Mouse (Mus musculus): Measurements from ENCODE around the gene Pla2g5. TPM values are rescaled to one million over a fixed set of nuclear protein-coding genes. Genes with fewer than 3 reads are reported as not detected.

Gene Pla2g5
- polyA plus RNA-seq, 1 experiment from 2014 or later, result not detected

DNA sequence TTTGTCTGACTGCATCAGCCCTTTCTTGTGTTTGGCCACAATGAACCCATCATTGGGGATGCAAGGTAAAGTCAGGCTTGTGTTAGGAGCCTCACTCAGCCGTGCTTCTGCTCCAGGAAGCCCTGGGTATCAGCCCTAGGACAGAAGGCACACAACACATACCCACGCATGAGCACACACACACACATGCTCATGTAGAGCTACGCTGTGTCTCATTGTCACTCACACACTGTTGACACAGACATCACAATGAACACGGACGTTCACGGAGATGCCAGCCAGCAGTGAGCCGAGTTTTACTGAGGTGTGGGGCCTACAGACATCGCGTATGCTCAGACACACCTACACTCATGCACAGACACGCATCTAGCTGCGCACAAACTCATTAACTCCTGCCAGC, 107.3 kb downstream of the Pla2g5 start:
- Histone ChIP-seq H3K4me3 (ENCODE audit: low read depth, low read length) (no peak overlapping the region), H3K36me3 (replicated peaks; ENCODE audit: insufficient read depth, low read length) (no peaks in the 10 kb centered on the region), H3K9ac (replicated peaks) (no peak overlapping the region), H3K9me3 (ENCODE audit: low read length) (no peaks in the 10 kb centered on the region), H3K4me1 (ENCODE audit: insufficient read depth) (no peaks in the 10 kb centered on the region), H3K27me3 (ENCODE audit: insufficient read depth, low read length) (no peaks in the 10 kb centered on the region), H3K27ac (ENCODE audit: low read depth) (no peak overlapping the region), H3K4me2 (ENCODE audit: low read depth, low read length) (no peak overlapping the region)
- WGBS (ENCODE audit: insufficient replicate concordance), result 80% methylated on average over 11 of the region's 11 CpGs
- DNase-seq, result no peak
- no peak for TF ChIP-seq CTCF (IDR thresholded peaks at IDR 0.05; ENCODE audit: low read depth)
- no peak for TF ChIP-seq EP300 (IDR thresholded peaks at IDR 0.05; ENCODE audit: low read depth)
- ATAC-seq, result no peak

GRCm38 (mm10) chr4:138755439-138755838, 107.8 kb downstream of the Pla2g5 start:
- no peaks in the 10 kb centered on the region; the same call in 1 of the 2 replicates for H3K27me3 ChIP-seq (ENCODE audit: insufficient read depth, low read length)
- H3K4me2 ChIP-seq (ENCODE audit: low read depth, low read length), result no peak overlapping the region
- TF ChIP-seq EP300 (IDR thresholded peaks at IDR 0.05; ENCODE audit: low read depth) (no peak), CTCF (IDR thresholded peaks at IDR 0.05; ENCODE audit: low read depth) (no peak)
- H3K27ac ChIP-seq (ENCODE audit: low read depth), result no peak overlapping the region
- no peak overlapping the region for H3K4me3 ChIP-seq (ENCODE audit: low read depth, low read length)
- no peak overlapping the region for H3K9ac ChIP-seq (replicated peaks)
- H3K9me3 ChIP-seq (ENCODE audit: low read length), result no peaks in the 10 kb centered on the region
- no peaks in the 10 kb centered on the region for H3K4me1 ChIP-seq (ENCODE audit: insufficient read depth)
- WGBS (ENCODE audit: insufficient replicate concordance), result 66% methylated on average over 4 of the region's 4 CpGs
- no peak for DNase-seq
- no peaks in the 10 kb centered on the region for H3K36me3 ChIP-seq (replicated peaks; ENCODE audit: insufficient read depth, low read length)
- no peak for ATAC-seq

DNA sequence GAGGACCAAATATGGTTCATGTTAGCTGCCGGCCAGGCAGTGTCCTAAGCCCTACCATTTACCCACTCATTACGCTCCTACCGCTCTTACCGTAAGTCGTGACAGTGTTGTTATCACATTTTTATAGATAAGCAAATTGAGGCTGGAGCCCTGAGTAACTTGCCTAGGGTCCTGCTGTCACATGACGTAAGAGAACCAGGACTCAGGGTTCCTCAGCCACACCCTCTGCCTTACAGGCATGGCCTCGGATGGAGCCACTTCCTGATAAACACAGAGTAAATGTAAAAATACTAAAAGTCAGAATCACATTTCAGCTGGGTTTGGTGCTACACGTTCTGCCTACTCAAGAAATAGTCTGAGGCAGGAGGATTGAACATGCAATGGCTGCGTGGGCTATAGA, 108.8 kb downstream of the Pla2g5 start:
- Histone ChIP-seq H3K4me1 (ENCODE audit: insufficient read depth) (no peaks in the 10 kb centered on the region), H3K27me3 (ENCODE audit: insufficient read depth, low read length) (no peaks in the 10 kb centered on the region; the same call in 1 of the 2 replicates), H3K9ac (replicated peaks) (no peak overlapping the region), H3K4me2 (ENCODE audit: low read depth, low read length) (no peak overlapping the region), H3K9me3 (ENCODE audit: low read length) (no peaks in the 10 kb centered on the region), H3K27ac (ENCODE audit: low read depth) (no peak overlapping the region), H3K4me3 (ENCODE audit: low read depth, low read length) (no peak overlapping the region), H3K36me3 (replicated peaks; ENCODE audit: insufficient read depth, low read length) (no peaks in the 10 kb centered on the region)
- no peak for ATAC-seq
- no peak for TF ChIP-seq EP300 (IDR thresholded peaks at IDR 0.05; ENCODE audit: low read depth)
- TF ChIP-seq CTCF (IDR thresholded peaks at IDR 0.05; ENCODE audit: low read depth), result no peak
- WGBS (ENCODE audit: insufficient replicate concordance), result 69% methylated on average over 9 of the region's 9 CpGs
- DNase-seq, result no peak

DNA sequence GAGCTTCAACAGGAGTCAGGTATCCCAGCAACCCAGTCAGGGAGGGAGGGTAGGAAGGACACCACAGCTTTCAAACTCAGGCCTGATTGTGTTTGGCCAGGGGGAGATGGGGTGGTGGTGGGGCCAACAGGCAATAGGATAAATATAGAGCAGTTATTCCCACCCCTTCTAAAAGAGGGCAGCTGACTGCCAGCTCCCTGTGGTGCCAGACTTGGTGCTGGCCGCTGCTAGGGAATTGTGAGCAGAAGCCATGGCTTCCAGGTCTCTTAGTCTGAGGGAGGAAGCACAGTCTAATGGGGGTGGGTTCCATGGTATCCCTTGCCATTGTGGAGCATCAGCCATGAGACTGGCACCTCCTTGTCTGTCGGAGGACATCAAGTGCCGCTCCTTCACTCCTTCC, 109.7 kb downstream of the Pla2g5 start:
- 90% methylated on average over 3 of the region's 3 CpGs for WGBS (ENCODE audit: insufficient replicate concordance)
- no peak for TF ChIP-seq CTCF (IDR thresholded peaks at IDR 0.05; ENCODE audit: low read depth)
- no peak for TF ChIP-seq EP300 (IDR thresholded peaks at IDR 0.05; ENCODE audit: low read depth)

DNA sequence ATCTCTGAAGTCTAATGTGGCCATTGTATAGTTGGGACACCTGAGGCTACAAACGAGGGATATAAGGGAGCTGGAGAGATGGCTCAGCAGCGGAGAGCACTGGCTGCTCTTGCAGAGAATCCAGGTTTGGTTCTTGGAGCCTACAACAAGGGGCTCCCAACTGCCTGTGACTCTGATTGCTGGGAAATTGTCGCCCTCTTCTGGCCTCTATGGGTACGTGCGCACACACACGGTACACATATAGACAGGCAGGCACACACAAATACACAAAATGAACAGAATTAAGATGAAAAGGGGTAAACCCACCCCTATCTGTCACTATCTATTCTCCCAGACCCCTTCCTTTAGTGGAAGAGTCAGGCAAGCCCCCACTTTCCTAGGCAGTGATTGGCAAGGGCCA, 110.7 kb downstream of the Pla2g5 start:
- H3K9me3 ChIP-seq (ENCODE audit: low read length), result no peaks in the 10 kb centered on the region
- WGBS (ENCODE audit: insufficient replicate concordance), result 90% methylated on average over 6 of the region's 6 CpGs
- ATAC-seq, result no peak
- H3K9ac ChIP-seq (replicated peaks), result no peak overlapping the region
- H3K27ac ChIP-seq (ENCODE audit: low read depth), result no peak overlapping the region
- no peaks in the 10 kb centered on the region for H3K36me3 ChIP-seq (replicated peaks; ENCODE audit: insufficient read depth, low read length)
- no peak for TF ChIP-seq EP300 (IDR thresholded peaks at IDR 0.05; ENCODE audit: low read depth)
- TF ChIP-seq CTCF (IDR thresholded peaks at IDR 0.05; ENCODE audit: low read depth), result no peak
- DNase-seq, result no peak
- no peak overlapping the region for H3K4me2 ChIP-seq (ENCODE audit: low read depth, low read length)
- H3K27me3 ChIP-seq (ENCODE audit: insufficient read depth, low read length), result no peaks in the 10 kb centered on the region; the same call in 1 of the 2 replicates
- H3K4me3 ChIP-seq (ENCODE audit: low read depth, low read length), result no peak overlapping the region
- H3K4me1 ChIP-seq (ENCODE audit: insufficient read depth), result no peaks in the 10 kb centered on the region

More for the DNA sequence above, 109.7 kb downstream of the Pla2g5 start:
- Histone ChIP-seq H3K27ac (ENCODE audit: low read depth) (no peak overlapping the region), H3K9me3 (ENCODE audit: low read length) (no peaks in the 10 kb centered on the region), H3K9ac (replicated peaks) (no peak overlapping the region), H3K27me3 (ENCODE audit: insufficient read depth, low read length) (no peaks in the 10 kb centered on the region; the same call in 1 of the 2 replicates), H3K4me3 (ENCODE audit: low read depth, low read length) (no peak overlapping the region), H3K36me3 (replicated peaks; ENCODE audit: insufficient read depth, low read length) (no peaks in the 10 kb centered on the region), H3K4me2 (ENCODE audit: low read depth, low read length) (no peak overlapping the region), H3K4me1 (ENCODE audit: insufficient read depth) (no peaks in the 10 kb centered on the region)
- no peak for DNase-seq
- no peak for ATAC-seq

Other genes starting within 250 kb of the Pla2g5 start
- not detected in 2 replicates for gene Vwa5b1, start 227.6 kb downstream of the Pla2g5 start, polyA plus RNA-seq (2015; fragmentation: Nextera tagmentation; extraction: Ambion mirVana)
- not detected in 2 replicates for gene Pla2g2c, start 138.7 kb downstream of the Pla2g5 start, polyA plus RNA-seq (2015; fragmentation: Nextera tagmentation; extraction: Ambion mirVana)
- 0.05 and 0.08 TPM in 2 replicates for gene Ubxn10, start 126.3 kb downstream of the Pla2g5 start, polyA plus RNA-seq (2015; fragmentation: Nextera tagmentation; extraction: Ambion mirVana)
- gene Pla2g2f, start 105.9 kb downstream of the Pla2g5 start, polyA plus RNA-seq (2015; fragmentation: Nextera tagmentation; extraction: Ambion mirVana), result not detected in 2 replicates
- gene Pla2g2d, start 87.7 kb downstream of the Pla2g5 start, polyA plus RNA-seq (2015; fragmentation: Nextera tagmentation; extraction: Ambion mirVana), result 0.05 and 0.06 TPM in 2 replicates
- gene Gm13030, start 10.5 kb upstream of the Pla2g5 start, polyA plus RNA-seq (2015; fragmentation: Nextera tagmentation; extraction: Ambion mirVana), result not detected in 2 replicates
- gene Pla2g2e, start 14.5 kb upstream of the Pla2g5 start, polyA plus RNA-seq (2015; fragmentation: Nextera tagmentation; extraction: Ambion mirVana), result not detected in 2 replicates
- gene Otud3, start 50.5 kb upstream of the Pla2g5 start, polyA plus RNA-seq (2015; fragmentation: Nextera tagmentation; extraction: Ambion mirVana), result 1.2 and 1.5 TPM in 2 replicates
- 0.17 and 0.36 TPM in 2 replicates for gene Rnf186, start 103.6 kb upstream of the Pla2g5 start, polyA plus RNA-seq (2015; fragmentation: Nextera tagmentation; extraction: Ambion mirVana)
- 4.6 and 5.3 TPM in 2 replicates for gene Tmco4, start 109.4 kb upstream of the Pla2g5 start, polyA plus RNA-seq (2015; fragmentation: Nextera tagmentation; extraction: Ambion mirVana)
- gene Htr6, start 212.1 kb upstream of the Pla2g5 start, polyA plus RNA-seq (2015; fragmentation: Nextera tagmentation; extraction: Ambion mirVana), result not detected in 2 replicates
- 3.0 and 3.1 TPM in 2 replicates for gene Nbl1, start 229.5 kb upstream of the Pla2g5 start, polyA plus RNA-seq (2015; fragmentation: Nextera tagmentation; extraction: Ambion mirVana)

Measured in liver, postnatal 0 days (tissue).